Mouse (Mus musculus) neural tube, embryonic 15.5 days (tissue): ENCODE data around the gene St6galnac1. TPM values are rescaled to one million over a fixed set of nuclear protein-coding genes. Genes with fewer than 3 reads are reported as not detected.
A peak's percentile ranks its signal among the peaks of the same experiment; 100 is the strongest.
"Not testable (repeated sequence)": the region's sequence is repeated elsewhere in the genome, so short reads cannot be mapped to it uniquely, and the experiment has no call there.

Source experiments
- ATAC-seq: fragments of 200-750 bp; cut with Nextera tagmentation; 2 replicates; pipeline ENCODE4 v1.8.0; 2017; ENCODE audit warnings: mild to moderate bottlenecking, moderate TSS enrichment, moderate library complexity; ENCODE audit not compliant: low FRiP score
- H3K27ac ChIP-seq: fragments of 300-500 bp; sonication (generic); replicated peaks from 2 replicates; pipeline ENCODE4 v1.5.1; 2015; ENCODE audit warnings: mild to moderate bottlenecking, inconsistent platforms
- H3K27me3 ChIP-seq: fragments of 300-500 bp; sonication (generic); replicated peaks from 2 replicates; pipeline ENCODE4 v1.6.1; 2015; ENCODE audit warnings: inconsistent platforms
- H3K36me3 ChIP-seq: fragments of 300-500 bp; sonication (generic); 2 replicates; pipeline ENCODE4 v1.6.1; 2015; ENCODE audit warnings: inconsistent platforms
- H3K4me1 ChIP-seq: fragments of 300-500 bp; sonication (generic); 2 replicates; pipeline ENCODE4 v1.6.1; 2015; ENCODE audit warnings: inconsistent platforms
- H3K4me2 ChIP-seq: fragments of 300-500 bp; sonication (generic); 2 replicates; pipeline ENCODE4 v1.6.1; 2015; ENCODE audit warnings: inconsistent platforms, mild to moderate bottlenecking, moderate library complexity
- H3K4me3 ChIP-seq: fragments of 300-500 bp; sonication (generic); replicated peaks from 2 replicates; pipeline ENCODE4 v1.5.1; 2015; ENCODE audit warnings: mild to moderate bottlenecking, inconsistent platforms
- H3K9ac ChIP-seq: fragments of 300-500 bp; sonication (generic); replicated peaks from 2 replicates; pipeline ENCODE4 v1.6.1; 2015; ENCODE audit warnings: mild to moderate bottlenecking, inconsistent platforms
- H3K9me3 ChIP-seq: fragments of 300-500 bp; sonication (generic); replicated peaks from 2 replicates; pipeline ENCODE4 v1.6.1; 2016; ENCODE audit warnings: inconsistent platforms
- WGBS: fragments of 180-500 bp; shearing (Covaris S2); methylation state at CpG from one replicate; pipeline ENCODE4 v1.1.7; 2015; ENCODE audit warnings: mixed read lengths; 5-methylcytosine and 5-hydroxymethylcytosine counted together
- polyA plus RNA-seq: library from polyadenylated mRNA; unstranded; fragments of >200 nt; fragmentation: Nextera tagmentation; extraction: Ambion mirVana; gene quantifications from 2 replicates; pipeline ENCODE4 v1.2.1, GENCODE M21; 2015

The St6galnac1 gene
- polyA plus RNA-seq, 1 experiment from 2014 or later, result not detected

DNA sequence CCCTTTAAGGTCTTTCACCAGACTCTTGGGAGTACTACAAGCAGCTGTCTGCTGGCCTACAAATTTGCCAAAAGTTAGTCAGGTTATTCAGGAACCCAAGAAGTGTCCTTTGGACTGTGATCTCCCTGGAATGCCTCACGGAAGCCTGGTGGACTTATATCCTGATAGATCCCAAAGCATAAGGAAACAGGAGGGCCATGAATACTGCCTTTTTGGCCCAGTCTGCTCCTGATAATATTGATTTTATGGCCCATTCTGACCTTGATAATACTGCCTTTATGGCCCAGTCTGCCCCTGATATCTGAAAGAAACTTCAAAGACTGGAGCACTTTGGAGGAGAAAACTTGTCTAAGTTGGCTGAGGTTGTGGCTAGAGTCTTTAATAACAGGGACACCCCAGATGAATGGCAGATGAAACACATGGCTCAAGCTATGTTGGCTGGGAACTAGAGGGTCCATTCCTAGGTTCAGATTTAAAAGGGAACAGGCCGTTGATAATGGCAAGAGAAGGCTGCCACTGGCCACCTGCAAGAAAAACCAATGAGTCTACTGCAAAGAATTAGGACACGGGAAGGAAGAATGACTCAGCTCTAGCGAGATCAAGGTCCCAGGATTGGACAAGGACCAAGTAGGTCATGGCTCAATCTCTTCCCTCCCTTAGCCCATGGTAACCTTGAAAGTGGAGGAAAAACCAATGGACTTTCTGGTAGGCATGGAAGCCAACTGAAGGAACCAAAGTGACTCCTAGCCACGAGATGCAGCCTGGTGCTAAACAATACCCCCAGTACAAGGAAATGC lies 21.4 kb downstream of the St6galnac1 start:
- no peaks in the 10 kb centered on the region for H3K27me3 ChIP-seq
- WGBS, result 90% methylated on average over 5 of the region's 5 CpGs
- H3K9ac ChIP-seq, result no peak overlapping the region
- no peak overlapping the region for H3K4me2 ChIP-seq
- no peaks in the 10 kb centered on the region for H3K9me3 ChIP-seq
- no peaks in the 10 kb centered on the region for H3K36me3 ChIP-seq
- no peak overlapping the region for H3K27ac ChIP-seq
- H3K4me3 ChIP-seq, result no peak overlapping the region
- H3K4me1 ChIP-seq, result no peaks in the 10 kb centered on the region
- ATAC-seq, result no peak

DNA sequence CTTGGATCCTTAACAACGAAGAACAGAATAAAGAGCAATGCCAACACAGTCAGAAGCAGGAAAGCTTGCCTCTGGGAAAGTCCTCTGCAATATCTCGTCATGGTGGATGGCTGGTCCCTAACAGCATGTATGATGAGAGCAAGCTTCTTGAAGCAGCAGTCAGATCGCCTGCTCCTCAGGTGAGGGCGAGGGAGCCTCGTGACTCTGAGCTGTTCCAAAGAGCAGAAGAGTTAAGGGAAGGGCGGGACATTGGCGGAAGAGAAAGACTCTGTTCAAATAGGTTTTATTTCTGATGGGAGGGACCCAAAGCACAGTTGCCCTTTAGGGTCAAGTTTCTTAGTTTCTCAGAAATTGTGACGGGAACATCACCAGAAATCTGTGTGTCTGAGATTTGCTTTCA lies 25.6 kb downstream of the St6galnac1 start:
- Histone ChIP-seq H3K4me1 (no peaks in the 10 kb centered on the region), H3K36me3 (no peaks in the 10 kb centered on the region), H3K27me3 (no peaks in the 10 kb centered on the region), H3K27ac (no peak overlapping the region), H3K9me3 (no peaks in the 10 kb centered on the region), H3K9ac (no peak overlapping the region), H3K4me2 (no peak overlapping the region), H3K4me3 (no peak overlapping the region)
- WGBS, result 77% methylated on average over 8 of the region's 8 CpGs
- ATAC-seq, result no peak

- not testable (repeated sequence) for H3K4me1 ChIP-seq, H3K9ac ChIP-seq, H3K4me2 ChIP-seq, H3K27ac ChIP-seq, H3K9me3 ChIP-seq, H3K27me3 ChIP-seq, H3K36me3 ChIP-seq, H3K4me3 ChIP-seq, ATAC-seq
- WGBS, result 82% methylated on average over 2 of the region's 2 CpGs
Measured at GRCm38 (mm10) chr11:116748692-116749091, 26.6 kb downstream of the St6galnac1 start.

- not testable (repeated sequence) for H3K4me3 ChIP-seq, ATAC-seq, H3K27me3 ChIP-seq, H3K4me2 ChIP-seq, H3K27ac ChIP-seq, H3K4me1 ChIP-seq, H3K9me3 ChIP-seq, H3K36me3 ChIP-seq, H3K9ac ChIP-seq
- WGBS, result 96% methylated on average over 3 of the region's 3 CpGs
Measured at GRCm38 (mm10) chr11:116746822-116747221, 28.5 kb downstream of the St6galnac1 start.

DNA sequence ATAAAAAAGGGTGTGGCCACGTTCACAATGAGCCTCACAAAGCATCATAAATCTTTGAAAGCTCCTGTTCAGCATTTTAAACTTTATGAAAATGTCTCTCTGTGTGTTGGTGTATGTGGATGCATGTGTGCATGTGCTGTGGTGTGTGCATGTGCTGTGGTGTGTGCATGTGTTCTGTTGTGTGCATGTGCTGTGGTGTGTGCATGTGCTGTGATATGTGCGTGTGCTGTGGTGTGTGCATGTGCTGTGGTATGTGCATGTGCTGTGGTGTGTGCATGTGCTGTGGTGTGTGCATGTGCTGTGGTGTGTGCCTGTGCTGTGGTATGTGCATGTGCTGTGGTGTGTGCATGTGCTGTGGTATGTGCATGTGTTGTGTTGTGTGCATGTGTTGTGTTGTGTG lies 29.9 kb downstream of the St6galnac1 start:
- 74% methylated on average over 2 of the region's 2 CpGs for WGBS
- H3K9me3 ChIP-seq, H3K4me1 ChIP-seq, ATAC-seq, H3K27me3 ChIP-seq, H3K9ac ChIP-seq, H3K36me3 ChIP-seq, H3K4me3 ChIP-seq, H3K27ac ChIP-seq, H3K4me2 ChIP-seq: not testable (repeated sequence)

DNA sequence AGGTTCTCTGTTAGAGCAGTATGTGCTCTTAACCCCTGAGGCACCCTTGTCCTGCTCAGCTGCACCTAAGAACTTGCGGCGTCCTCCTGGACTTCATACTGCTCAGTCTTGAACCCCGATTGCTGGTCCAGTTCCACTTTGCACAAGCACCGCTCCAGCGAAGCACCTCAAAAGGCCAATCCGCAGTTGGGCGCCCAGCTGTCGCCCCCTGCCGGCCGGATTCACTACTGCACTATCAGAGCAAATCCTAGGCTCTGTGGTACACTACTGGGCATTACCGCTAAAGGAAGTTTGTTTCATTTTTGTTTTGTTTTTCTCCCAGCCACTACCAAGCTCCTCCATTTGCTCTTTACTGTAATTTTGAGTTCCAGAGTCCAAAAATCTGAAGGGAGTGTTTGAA lies 36.9 kb downstream of the St6galnac1 start:
- no peak overlapping the region for H3K4me2 ChIP-seq
- no peak overlapping the region for H3K27ac ChIP-seq
- ATAC-seq, result no peak
- WGBS, result 47% methylated on average over 11 of the region's 11 CpGs
- H3K4me1 ChIP-seq, result no peaks in the 10 kb centered on the region
- H3K9me3 ChIP-seq, result no peaks in the 10 kb centered on the region; the same call in 1 of the 2 replicates
- H3K36me3 ChIP-seq, result no peaks in the 10 kb centered on the region
- no peaks in the 10 kb centered on the region for H3K27me3 ChIP-seq
- no peak overlapping the region for H3K9ac ChIP-seq
- no peak overlapping the region for H3K4me3 ChIP-seq

DNA sequence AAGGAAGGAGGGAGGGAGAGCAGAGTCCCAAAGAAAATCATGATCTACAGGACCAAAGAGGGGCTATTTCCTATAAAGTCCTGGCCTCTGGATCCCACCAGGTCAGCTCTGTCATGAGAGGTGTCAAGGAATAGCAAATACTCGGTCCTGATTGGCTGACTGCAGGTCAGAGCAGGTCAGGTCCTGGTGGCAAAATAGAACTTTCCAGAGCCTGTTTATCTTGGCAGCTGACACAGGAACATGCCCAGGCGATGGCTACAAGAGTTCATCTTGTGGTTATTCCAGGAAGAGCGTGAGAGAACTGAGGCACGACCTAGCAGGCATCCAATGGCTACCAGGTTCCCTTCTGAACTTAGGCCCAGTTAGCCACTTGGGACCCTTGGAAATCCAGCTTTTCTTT lies 42.8 kb downstream of the St6galnac1 start:
- H3K9me3 ChIP-seq, result no peaks in the 10 kb centered on the region; the same call in 1 of the 2 replicates
- H3K9ac ChIP-seq, result no peak overlapping the region
- no peak overlapping the region for H3K4me3 ChIP-seq
- H3K27me3 ChIP-seq, result no peaks in the 10 kb centered on the region
- no peak overlapping the region for H3K27ac ChIP-seq
- WGBS, result 86% methylated on average over 4 of the region's 4 CpGs
- H3K4me1 ChIP-seq, result no peaks in the 10 kb centered on the region
- ATAC-seq, result no peak
- no peak overlapping the region for H3K4me2 ChIP-seq
- H3K36me3 ChIP-seq, result no peaks in the 10 kb centered on the region

DNA sequence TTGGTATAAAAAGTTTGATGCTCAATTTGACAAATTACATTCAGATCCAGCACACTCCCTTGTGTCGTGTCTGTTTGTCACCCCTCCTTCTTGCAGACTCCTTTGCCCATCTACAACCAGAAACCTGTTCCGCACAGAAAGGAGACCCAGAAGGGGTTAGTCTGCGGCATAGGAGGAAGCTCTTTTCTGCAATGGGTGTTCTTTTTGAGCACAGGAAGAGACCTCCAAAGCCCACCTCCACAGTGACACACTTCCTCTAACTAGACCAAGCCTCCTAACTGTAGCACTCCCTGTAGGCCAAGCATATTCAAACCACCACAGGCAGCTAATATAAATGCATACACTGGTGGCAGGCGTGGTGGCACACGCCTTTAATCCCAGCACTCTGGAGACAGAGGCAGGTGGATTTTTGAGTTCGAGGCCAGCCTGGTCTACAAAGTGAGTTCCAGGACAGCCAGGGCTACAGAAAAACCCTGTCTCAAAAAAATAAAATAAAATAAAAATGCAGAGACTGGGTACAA lies 44.2 kb downstream of the St6galnac1 start:
- H3K4me1 ChIP-seq, ATAC-seq, H3K27me3 ChIP-seq, H3K9ac ChIP-seq, H3K4me2 ChIP-seq, H3K4me3 ChIP-seq, H3K27ac ChIP-seq, H3K9me3 ChIP-seq, H3K36me3 ChIP-seq: not testable (repeated sequence)
- 94% methylated on average over 6 of the region's 6 CpGs for WGBS

DNA sequence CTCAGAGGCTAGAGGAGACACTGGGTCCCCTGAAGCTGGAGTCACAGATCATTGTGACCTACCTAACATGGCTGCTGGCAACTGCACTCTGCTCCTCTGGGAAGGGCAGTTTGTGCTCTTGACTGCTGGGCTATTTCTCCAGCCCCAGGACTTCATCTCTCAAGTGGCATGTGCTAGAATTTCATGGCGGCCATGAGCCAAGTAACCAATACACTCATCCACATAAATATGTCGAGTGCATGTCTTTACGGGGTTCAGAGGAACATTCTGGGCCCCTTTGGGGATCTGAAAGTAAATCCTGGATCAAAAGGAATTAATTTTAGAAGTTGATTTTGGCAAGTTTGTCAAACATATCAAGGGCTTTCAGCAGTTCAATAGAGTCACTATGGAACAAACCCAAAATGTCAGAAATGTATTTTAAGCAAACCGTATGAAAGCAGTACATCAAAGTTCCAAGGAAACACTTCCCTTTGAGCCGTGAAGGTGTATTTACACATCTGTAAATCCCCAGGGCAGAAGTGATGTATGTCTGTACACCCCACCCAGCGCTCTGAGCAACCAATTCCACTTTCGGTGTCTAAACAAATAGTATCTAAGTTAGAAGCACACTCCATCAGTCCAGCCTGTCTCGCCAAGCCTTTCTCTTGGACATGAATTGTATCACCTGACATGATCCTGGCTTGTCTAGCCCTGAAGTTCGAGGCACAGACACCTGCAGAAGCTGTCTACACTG lies 45.9 kb downstream of the St6galnac1 start:
- Histone ChIP-seq H3K9me3 (no peaks in the 10 kb centered on the region), H3K36me3 (no peaks in the 10 kb centered on the region), H3K4me1 (0 out of 2 replicates have a peak, but pooled peaks cover 4% of the 10 kb centered on the region), H3K27me3 (no peaks in the 10 kb centered on the region), H3K4me2 (no peak overlapping the region), H3K27ac (no peak overlapping the region), H3K9ac (no peak overlapping the region), H3K4me3 (no peak overlapping the region)
- 84% methylated on average over 9 of the region's 9 CpGs for WGBS
- ATAC-seq, result no peak

DNA sequence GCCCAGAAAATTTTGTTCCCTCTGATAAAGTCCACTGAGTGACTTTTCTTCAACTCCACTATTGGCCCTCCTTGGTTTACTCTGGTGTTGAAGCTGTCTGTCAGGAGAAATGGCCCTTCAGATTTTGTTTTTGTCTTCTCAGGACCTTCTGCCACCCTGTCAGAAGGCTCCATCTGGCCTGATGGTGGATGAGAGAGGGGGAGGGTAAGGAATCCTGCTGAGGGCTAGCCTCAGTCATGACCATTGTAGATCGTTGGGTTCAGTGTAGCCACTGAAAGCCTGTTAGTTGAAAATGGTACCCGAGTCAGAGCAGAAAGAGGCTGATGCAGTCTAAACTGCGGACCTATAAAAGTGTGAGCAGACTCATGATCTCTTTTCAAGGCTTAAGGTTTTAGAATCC lies 49.2 kb downstream of the St6galnac1 start:
- H3K4me3 ChIP-seq, result no peak overlapping the region
- WGBS, result 75% methylated on average over 3 of the region's 3 CpGs
- no peak overlapping the region for H3K4me2 ChIP-seq
- ATAC-seq, result no peak
- no peaks in the 10 kb centered on the region for H3K27me3 ChIP-seq
- 0 out of 2 replicates have a peak, but pooled peaks cover 4% of the 10 kb centered on the region for H3K4me1 ChIP-seq
- no peaks in the 10 kb centered on the region for H3K9me3 ChIP-seq
- H3K9ac ChIP-seq, result no peak overlapping the region
- no peak overlapping the region for H3K27ac ChIP-seq
- H3K36me3 ChIP-seq, result no peaks in the 10 kb centered on the region

- Histone ChIP-seq H3K9ac (no peak overlapping the region), H3K4me2 (peak overlapping the region; percentile 46), H3K4me3 (peak overlapping the region; percentile 15), H3K4me1 (0 out of 2 replicates have a peak, but pooled peaks cover 4% of the 10 kb centered on the region), H3K27ac (no peak overlapping the region), H3K36me3 (no peaks in the 10 kb centered on the region), H3K9me3 (no peaks in the 10 kb centered on the region), H3K27me3 (no peaks in the 10 kb centered on the region)
- 42% methylated on average over 27 of the region's 27 CpGs for WGBS
- ATAC-seq, result peak; percentile 41
Measured at GRCm38 (mm10) chr11:116725031-116725948, 50.0 kb downstream of the St6galnac1 start.
